Mouse (Mus musculus) hindbrain, embryonic 11.5 days (tissue): ENCODE results near the gene Usp29. TPM values are rescaled to one million over a fixed set of nuclear protein-coding genes. Genes with fewer than 3 reads are reported as not detected.
"Not testable (repeated sequence)": the region's sequence is repeated elsewhere in the genome, so short reads cannot be mapped to it uniquely, and the experiment has no call there.

Source experiments
- ATAC-seq: fragments of 200-750 bp; cut with Nextera tagmentation; 2 replicates; pipeline ENCODE4 v1.8.0; 2017; ENCODE audit warnings: mild to moderate bottlenecking, moderate TSS enrichment, moderate library complexity; ENCODE audit not compliant: low FRiP score
- DNase-seq: peaks from one replicate; pipeline ENCODE4 v3.0.0-alpha.2; 2015; ENCODE audit warnings: low spot score
- H3K27ac ChIP-seq: fragments of 300-500 bp; sonication (generic); 2 replicates; pipeline ENCODE4 v1.5.1; 2014; ENCODE audit warnings: mild to moderate bottlenecking, low read depth, low read length
- H3K27me3 ChIP-seq: fragments of 300-500 bp; sonication (generic); 2 replicates; pipeline ENCODE4 v1.6.1; 2014; ENCODE audit warnings: mild to moderate bottlenecking, low read length, moderate library complexity, mixed read lengths; ENCODE audit not compliant: control insufficient read depth, insufficient read depth
- H3K36me3 ChIP-seq: fragments of 300-500 bp; sonication (generic); 2 replicates; pipeline ENCODE4 v1.6.1; 2014; ENCODE audit warnings: mild to moderate bottlenecking, low read length, moderate library complexity, mixed read lengths; ENCODE audit not compliant: control insufficient read depth, insufficient read depth
- H3K4me1 ChIP-seq: fragments of 300-500 bp; sonication (generic); replicated peaks from 2 replicates; pipeline ENCODE4 v1.6.1; 2014; ENCODE audit warnings: low read length, mixed read lengths; ENCODE audit not compliant: control insufficient read depth, insufficient read depth
- H3K4me2 ChIP-seq: fragments of 300-500 bp; sonication (generic); replicated peaks from 2 replicates; pipeline ENCODE4 v1.6.1; 2014; ENCODE audit warnings: mild to moderate bottlenecking, low read depth, low read length
- H3K4me3 ChIP-seq: fragments of 300-500 bp; sonication (generic); 2 replicates; pipeline ENCODE4 v1.5.1; 2014; ENCODE audit warnings: low read depth, low read length
- H3K9ac ChIP-seq: fragments of 300-500 bp; sonication (generic); 2 replicates; pipeline ENCODE4 v1.6.1; 2014; ENCODE audit warnings: low read depth, low read length
- H3K9me3 ChIP-seq: fragments of 300-500 bp; sonication (generic); 2 replicates; pipeline ENCODE4 v1.6.1; 2016; ENCODE audit warnings: low read length; ENCODE audit not compliant: control insufficient read depth
- WGBS: fragments of 180-500 bp; shearing (Covaris S2); extraction: QIAGEN DNeasy Blood & Tissue Kit; methylation state at CpG from one replicate; pipeline ENCODE4 v1.1.7; 2014; 5-methylcytosine and 5-hydroxymethylcytosine counted together
- polyA plus RNA-seq: library from polyadenylated mRNA; unstranded; fragments of >200 nt; fragmentation: Nextera tagmentation; extraction: Ambion mirVana; gene quantifications from 2 replicates; pipeline ENCODE4 v1.2.1, GENCODE M21; 2014

The Usp29 gene
- polyA plus RNA-seq, 1 experiment from 2014 or later = 15.1 TPM

DNA sequence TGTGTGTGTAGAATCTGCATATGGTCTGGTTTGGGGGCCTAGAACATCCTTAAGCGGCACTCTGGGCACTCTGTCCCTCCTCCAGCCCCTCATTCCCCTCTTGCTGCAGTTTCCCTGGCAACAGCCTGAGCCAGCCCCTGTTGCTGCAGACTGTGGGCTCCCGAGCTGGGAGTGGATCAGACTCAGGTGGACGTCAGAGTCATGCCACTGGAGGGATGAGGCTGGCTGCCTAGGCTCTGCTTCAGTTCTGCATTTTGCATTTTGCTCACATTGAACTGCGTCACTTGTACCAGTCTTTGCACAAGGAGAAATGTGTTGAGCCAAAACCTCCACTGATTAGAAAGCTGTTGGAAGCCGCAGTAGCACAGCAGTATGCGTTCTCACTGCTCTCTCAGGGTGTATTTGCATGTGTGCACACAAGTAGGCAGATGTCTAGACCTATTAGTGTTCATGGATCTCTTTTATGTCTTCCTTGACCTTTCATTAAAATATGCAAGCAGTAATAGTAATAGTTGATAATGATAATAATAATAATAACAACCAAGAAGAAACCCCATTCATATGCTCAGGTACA is 151.2 kb downstream of the Usp29 start:
- no peak overlapping the region for H3K4me3 ChIP-seq
- WGBS = 52% methylated on average over 6 of the region's 6 CpGs
- DNase-seq (peak; percentile 19), ATAC-seq (peak; percentile 61)
- no peak overlapping the region for H3K27ac ChIP-seq
- no peak overlapping the region for H3K9ac ChIP-seq
- no peaks in the 10 kb centered on the region for H3K36me3 ChIP-seq
- no peak overlapping the region for H3K4me2 ChIP-seq
- no peaks in the 10 kb centered on the region for H3K4me1 ChIP-seq
- H3K9me3 ChIP-seq = no peaks in the 10 kb centered on the region
- H3K27me3 ChIP-seq = no peaks in the 10 kb centered on the region

DNA sequence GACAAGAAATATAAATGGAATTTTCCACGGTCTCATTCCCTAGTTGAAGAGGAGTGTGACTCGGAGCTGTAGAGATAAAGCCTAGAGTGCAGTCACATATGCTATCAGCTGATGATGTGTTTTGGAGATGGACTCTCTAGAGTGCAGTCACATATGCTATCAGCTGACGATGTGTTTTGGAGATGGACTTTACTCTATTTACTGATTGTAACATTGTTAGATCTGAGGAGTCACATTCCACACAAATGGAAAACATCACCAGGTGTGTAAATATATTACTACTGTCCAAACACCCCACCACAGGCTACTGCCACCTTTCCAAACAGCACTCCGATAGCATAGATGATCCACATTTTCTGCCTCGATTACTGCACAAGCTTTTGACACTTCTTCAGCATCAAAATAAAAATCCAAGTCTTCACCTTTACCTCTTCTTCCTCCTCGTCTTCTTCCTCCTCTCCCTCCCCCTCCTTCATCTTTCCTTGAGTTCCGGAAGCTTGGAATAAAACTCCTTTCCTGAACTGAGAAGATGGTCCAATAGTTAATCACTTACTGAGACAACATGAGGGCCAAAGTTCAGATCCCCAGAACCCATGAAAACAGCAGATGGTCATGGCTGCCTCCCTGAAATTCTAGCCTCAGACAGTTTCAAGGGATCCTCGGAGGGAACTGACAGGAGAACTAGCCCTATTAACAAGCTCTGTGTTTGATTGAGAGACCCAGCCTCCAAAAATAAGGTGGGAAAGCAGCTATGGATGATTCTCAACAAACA is 153.2 kb downstream of the Usp29 start:
- ATAC-seq (no peak), DNase-seq (no peak)
- no peaks in the 10 kb centered on the region for H3K27me3 ChIP-seq
- no peaks in the 10 kb centered on the region for H3K9me3 ChIP-seq
- H3K36me3 ChIP-seq = no peaks in the 10 kb centered on the region
- H3K27ac ChIP-seq = no peak overlapping the region
- H3K4me3 ChIP-seq = no peak overlapping the region
- no peaks in the 10 kb centered on the region for H3K4me1 ChIP-seq
- H3K9ac ChIP-seq = no peak overlapping the region
- H3K4me2 ChIP-seq = no peak overlapping the region
- 83% methylated on average over 8 of the region's 8 CpGs for WGBS

- Histone ChIP-seq H3K4me3 (no peak overlapping the region), H3K4me2 (no peak overlapping the region), H3K4me1 (no peaks in the 10 kb centered on the region), H3K27me3 (no peaks in the 10 kb centered on the region), H3K36me3 (no peaks in the 10 kb centered on the region), H3K9me3 (no peaks in the 10 kb centered on the region), H3K27ac (no peak overlapping the region), H3K9ac (no peak overlapping the region)
- ATAC-seq = no peak
- DNase-seq = no peak
- 89% methylated on average over 7 of the region's 7 CpGs for WGBS
These were observed 155.0 kb downstream of the Usp29 start for GRCm38 (mm10) chr7:6885416-6885815.

- Histone ChIP-seq H3K9ac (no peak overlapping the region), H3K4me3 (no peak overlapping the region), H3K27ac (no peak overlapping the region), H3K4me1 (no peaks in the 10 kb centered on the region), H3K27me3 (no peaks in the 10 kb centered on the region), H3K4me2 (no peak overlapping the region), H3K9me3 (no peaks in the 10 kb centered on the region), H3K36me3 (no peaks in the 10 kb centered on the region)
- ATAC-seq (no peak), DNase-seq (no peak)
- WGBS = 91% methylated on average over 1 of the region's 1 CpGs
These were observed 156.5 kb downstream of the Usp29 start for GRCm38 (mm10) chr7:6886896-6887295.

DNA sequence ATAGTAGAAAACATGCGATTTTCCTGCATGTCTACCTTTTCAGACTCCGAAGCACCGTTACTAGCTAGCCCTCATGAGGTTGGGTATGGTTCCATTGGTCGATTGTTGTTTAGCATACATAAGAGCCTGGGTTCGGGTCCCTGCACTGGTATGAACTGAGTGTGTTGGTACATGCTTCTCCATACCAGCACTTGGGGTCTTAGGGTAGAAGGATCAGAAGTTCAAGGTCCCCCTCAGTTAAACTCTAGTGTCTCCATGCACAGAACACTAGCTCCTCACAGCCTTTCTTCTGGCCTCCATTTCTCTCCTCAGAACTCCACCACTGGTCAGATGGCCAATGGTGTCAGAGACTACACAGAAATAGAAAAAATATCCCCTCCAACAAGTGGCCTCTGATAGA is 159.5 kb downstream of the Usp29 start:
- no peak overlapping the region for H3K4me2 ChIP-seq
- no peaks in the 10 kb centered on the region for H3K4me1 ChIP-seq
- H3K27ac ChIP-seq = no peak overlapping the region
- H3K9me3 ChIP-seq = no peaks in the 10 kb centered on the region
- H3K36me3 ChIP-seq = no peaks in the 10 kb centered on the region
- no peak for ATAC-seq
- WGBS = 93% methylated on average over 5 of the region's 5 CpGs
- H3K27me3 ChIP-seq = no peaks in the 10 kb centered on the region
- H3K9ac ChIP-seq = no peak overlapping the region
- no peak for DNase-seq
- no peak overlapping the region for H3K4me3 ChIP-seq

DNA sequence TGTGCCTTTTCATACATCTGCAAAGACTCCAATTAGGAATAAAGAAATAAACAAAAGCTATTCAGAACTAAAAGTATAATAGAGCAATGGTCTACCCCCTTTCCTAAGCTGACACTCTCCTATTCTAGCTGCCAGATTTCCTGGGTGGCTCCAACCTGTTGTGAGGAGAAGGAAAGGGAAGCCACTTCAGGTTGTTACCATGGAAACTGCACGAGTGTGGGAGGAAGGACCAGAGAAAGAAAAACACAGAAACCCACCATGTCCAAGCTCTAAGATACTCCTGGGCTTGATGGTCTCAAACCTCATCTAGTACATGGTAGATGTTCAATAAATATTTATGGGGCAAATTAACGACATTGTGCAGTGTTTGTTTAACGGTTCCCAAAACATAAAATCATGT is 160.8 kb downstream of the Usp29 start:
- Histone ChIP-seq H3K36me3 (no peaks in the 10 kb centered on the region), H3K27ac (no peak overlapping the region), H3K4me2 (no peak overlapping the region), H3K9me3 (no peaks in the 10 kb centered on the region), H3K9ac (no peak overlapping the region), H3K27me3 (no peaks in the 10 kb centered on the region), H3K4me3 (no peak overlapping the region), H3K4me1 (no peaks in the 10 kb centered on the region)
- ATAC-seq (no peak), DNase-seq (no peak)
- 59% methylated on average over 3 of the region's 3 CpGs for WGBS

DNA sequence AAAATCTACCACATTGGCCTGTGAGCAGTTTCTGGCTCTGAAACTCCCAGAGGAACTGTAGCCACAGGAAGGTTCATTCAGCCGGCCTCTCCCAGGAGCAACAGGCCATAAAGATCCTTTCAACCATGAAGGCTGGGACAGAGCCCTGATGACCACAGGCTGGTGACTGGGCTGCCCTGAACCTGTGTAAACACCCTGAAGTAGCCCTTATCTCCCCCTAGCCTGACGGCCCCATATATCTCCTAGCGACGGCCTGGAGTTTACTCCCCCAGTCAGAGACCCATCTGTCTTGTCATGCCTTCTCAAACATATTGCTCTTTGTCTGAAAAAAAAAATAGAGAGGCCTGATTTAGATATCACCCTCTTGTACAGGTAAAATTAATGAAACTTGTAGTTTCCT is 166.6 kb downstream of the Usp29 start:
- H3K36me3 ChIP-seq, H3K9me3 ChIP-seq, DNase-seq, H3K4me1 ChIP-seq, H3K4me3 ChIP-seq, ATAC-seq, H3K9ac ChIP-seq, H3K27ac ChIP-seq, H3K4me2 ChIP-seq, H3K27me3 ChIP-seq: not testable (repeated sequence)
- WGBS = 28% methylated on average over 4 of the region's 4 CpGs

DNA sequence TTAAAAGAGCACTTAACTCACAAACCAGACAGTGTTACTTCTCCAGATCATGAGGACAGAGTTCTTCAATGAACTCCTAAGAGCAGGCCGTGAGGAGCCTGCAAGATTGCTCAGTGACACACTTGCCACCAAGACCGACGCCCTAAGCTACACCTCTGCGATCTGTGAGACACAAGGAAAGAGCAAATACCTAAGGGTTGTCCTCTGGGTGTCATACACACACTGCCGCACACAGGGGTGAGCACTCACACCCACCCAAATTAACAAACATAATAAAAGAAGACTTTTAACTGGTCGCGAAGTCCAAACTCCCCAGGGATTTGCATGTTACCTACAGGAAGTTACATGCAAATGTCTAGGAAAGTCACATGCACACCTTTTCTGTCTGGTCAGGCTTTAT is 170.3 kb downstream of the Usp29 start:
- Histone ChIP-seq H3K27me3 (no peaks in the 10 kb centered on the region), H3K4me3 (no peak overlapping the region), H3K9ac (no peak overlapping the region), H3K4me2 (no peak overlapping the region), H3K9me3 (no peaks in the 10 kb centered on the region), H3K36me3 (no peaks in the 10 kb centered on the region), H3K27ac (no peak overlapping the region), H3K4me1 (no peaks in the 10 kb centered on the region)
- DNase-seq = no peak
- WGBS = 94% methylated on average over 7 of the region's 7 CpGs
- no peak for ATAC-seq

DNA sequence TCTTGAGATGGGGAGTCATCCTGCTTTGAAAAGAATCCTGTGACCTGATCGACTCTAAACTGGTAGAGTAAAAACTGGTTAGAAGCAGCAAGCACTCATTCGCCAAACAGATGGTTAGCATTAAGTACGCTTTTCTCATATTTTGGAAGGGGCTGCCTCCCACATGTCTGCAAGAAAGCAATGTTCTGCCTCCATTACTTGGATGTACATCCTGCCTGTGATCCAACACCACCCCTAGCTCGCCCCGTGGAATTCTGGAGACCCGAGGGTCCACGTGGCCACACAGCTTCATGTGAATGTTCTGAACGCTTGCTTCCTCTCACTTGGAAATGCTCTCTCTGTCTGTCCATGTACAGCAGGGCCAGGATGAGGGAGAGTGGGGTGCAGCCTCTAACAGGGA is 173.1 kb downstream of the Usp29 start:
- Histone ChIP-seq H3K4me1 (no peaks in the 10 kb centered on the region), H3K36me3 (no peaks in the 10 kb centered on the region), H3K4me3 (no peak overlapping the region), H3K9ac (no peak overlapping the region), H3K27ac (no peak overlapping the region), H3K4me2 (no peak overlapping the region), H3K9me3 (no peaks in the 10 kb centered on the region), H3K27me3 (no peaks in the 10 kb centered on the region)
- DNase-seq (no peak), ATAC-seq (no peak)
- WGBS = 74% methylated on average over 8 of the region's 8 CpGs
